Comparison of ENCODE assay signal across 25 mouse cellular contexts in the genomic region with DNA sequence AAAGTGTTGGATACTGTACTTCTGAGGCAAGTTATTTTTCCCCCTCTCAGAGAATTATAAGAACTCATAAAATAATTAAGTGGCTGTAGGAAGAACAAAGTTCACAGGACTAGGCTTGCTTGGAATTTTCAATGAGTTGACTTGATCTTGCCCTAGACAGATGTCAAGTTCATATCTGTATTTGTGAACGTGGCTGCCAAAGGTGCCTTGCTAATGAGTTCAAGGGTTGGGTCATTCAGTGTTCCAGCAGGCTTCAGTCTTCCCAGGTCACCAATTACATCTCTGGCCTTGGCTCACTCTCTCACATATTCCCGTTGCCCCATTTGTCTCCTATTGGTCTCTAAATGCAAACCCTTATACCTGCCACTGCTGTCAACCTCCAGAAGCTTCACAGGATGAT.
DNase-seq lines count a peak whose midpoint lies in the region; ATAC-seq and TF ChIP-seq lines count a peak whose summit lies in the region.
"Had no signal": no experiment of that assay in that cellular context is flagged by ENCODE, and none has a peak within 500 bp of the region (broad histone marks: within the 10 kb centered on the region; RNA-seq: fewer than 3 reads in every experiment).

No protein-coding gene starts in this region.

- H3K9me3 ChIP-seq in kidney, embryonic 15.5 days (replicated peaks), result no peaks in the 10 kb centered on the region
- no peaks in the 10 kb centered on the region for H3K9me3 ChIP-seq in intestine, embryonic 15.5 days
- no peaks in the 10 kb centered on the region for H3K9me3 ChIP-seq in intestine, embryonic 16.5 days (ENCODE audit: control insufficient read depth, low read length)
- H3K9me3 ChIP-seq: forebrain, embryonic 10.5 days; forebrain, embryonic 13.5 days; hindbrain, embryonic 10.5 days; hindbrain, embryonic 13.5 days had no signal

- WGBS in kidney, adult 2 months, result 20% methylated on average over 2 of the region's 2 CpGs
- 57% methylated on average over 2 of the region's 2 CpGs for WGBS in kidney, embryonic 15.5 days
- 41% methylated on average over 2 of the region's 2 CpGs for WGBS in intestine, embryonic 15.5 days
- 51% methylated on average over 2 of the region's 2 CpGs for WGBS in intestine, embryonic 16.5 days

- H3K9ac ChIP-seq in kidney, embryonic 15.5 days, result no peak overlapping the region
- H3K9ac ChIP-seq in intestine, embryonic 15.5 days, result no peak overlapping the region
- H3K9ac ChIP-seq in intestine, embryonic 16.5 days (ENCODE audit: low read depth, low read length), result no peak overlapping the region
- H3K9ac ChIP-seq: forebrain, embryonic 13.5 days; hindbrain, embryonic 13.5 days had no signal

- no peak overlapping the region for H3K4me2 ChIP-seq in kidney, embryonic 15.5 days
- H3K4me2 ChIP-seq in intestine, embryonic 15.5 days (replicated peaks), result no peak overlapping the region
- H3K4me2 ChIP-seq in intestine, embryonic 16.5 days (ENCODE audit: low read depth, low read length), result no peak overlapping the region
- H3K4me2 ChIP-seq: forebrain, embryonic 13.5 days; heart, embryonic 11.5 days; hindbrain, embryonic 13.5 days had no signal

- H3K27me3 ChIP-seq in kidney, adult 2 months (replicated peaks; ENCODE audit: control insufficient read depth, insufficient read depth, low read length), result no peaks in the 10 kb centered on the region
- no peaks in the 10 kb centered on the region for H3K27me3 ChIP-seq in kidney, embryonic 15.5 days
- H3K27me3 ChIP-seq in intestine, embryonic 15.5 days (replicated peaks), result no peaks in the 10 kb centered on the region
- no peaks in the 10 kb centered on the region for H3K27me3 ChIP-seq in intestine, embryonic 16.5 days (replicated peaks; ENCODE audit: control insufficient read depth, insufficient read depth, low read length)
- H3K27me3 ChIP-seq: forebrain, embryonic 13.5 days; hindbrain, embryonic 13.5 days had no signal

- H3K4me3 ChIP-seq in kidney, adult 2 months (ENCODE audit: insufficient read depth, low read depth, low read length), result no peak overlapping the region
- no peak overlapping the region for H3K4me3 ChIP-seq in kidney, embryonic 15.5 days (replicated peaks)
- no peak overlapping the region for H3K4me3 ChIP-seq in intestine, embryonic 15.5 days (replicated peaks)
- H3K4me3 ChIP-seq in intestine, embryonic 16.5 days (ENCODE audit: low read length), result no peak overlapping the region
- H3K4me3 ChIP-seq: forebrain, embryonic 10.5 days; forebrain, embryonic 13.5 days; hindbrain, embryonic 10.5 days; hindbrain, embryonic 13.5 days had no signal

- no peak for ATAC-seq in kidney, embryonic 15.5 days (replicated peaks; ENCODE audit: low FRiP score)
- ATAC-seq in intestine, embryonic 15.5 days, result peak; percentile 82
- peak; percentile 90 for ATAC-seq in intestine, embryonic 16.5 days
- ATAC-seq: CD4-positive, CD25-positive, alpha-beta regulatory T cell, adult 4 months; forebrain, embryonic 13.5 days; forebrain, embryonic 16.5 days had no signal

- peak; percentile 54 for DNase-seq in kidney, adult 2 months
- DNase-seq in kidney, postnatal 4 days, result no peak
- DNase-seq in kidney, postnatal 14 days, result peak; percentile 7
- no peak for DNase-seq in embryo, embryonic 9.5 days (ENCODE audit: extremely low spot score)
- DNase-seq in thymus, postnatal 0 days (ENCODE audit: low spot score), result no peak
- DNase-seq: adrenal gland, adult 2 months; adrenal gland, postnatal 14 days; cerebellum, adult 11-12 months; cerebellum, adult 8-10 months; cerebellum, postnatal 10 days; cerebellum, postnatal 36 days; embryo, embryonic 11 days; gastrocnemius, postnatal 10 days; gastrocnemius, postnatal 36 days; heart, postnatal 36 days had no signal

- no peak for TF ChIP-seq CTCF in kidney, adult 2 months (conservative IDR thresholded peaks at IDR 0.05; ENCODE audit: insufficient read depth, insufficient read length, low read depth, low read length)

- H3K27ac ChIP-seq in kidney, adult 2 months (ENCODE audit: insufficient read depth, low read depth, low read length), result no peak overlapping the region
- no peak overlapping the region for H3K27ac ChIP-seq in kidney, embryonic 15.5 days
- no peak overlapping the region for H3K27ac ChIP-seq in intestine, embryonic 15.5 days
- H3K27ac ChIP-seq in intestine, embryonic 16.5 days (ENCODE audit: low read length), result no peak overlapping the region
- H3K27ac ChIP-seq: forebrain, embryonic 10.5 days; forebrain, embryonic 13.5 days; hindbrain, embryonic 10.5 days; hindbrain, embryonic 13.5 days had no signal

- no peaks in the 10 kb centered on the region for H3K36me3 ChIP-seq in kidney, adult 2 months (ENCODE audit: control insufficient read depth, insufficient read depth, low read length)
- no peaks in the 10 kb centered on the region for H3K36me3 ChIP-seq in kidney, embryonic 15.5 days
- no peaks in the 10 kb centered on the region for H3K36me3 ChIP-seq in intestine, embryonic 15.5 days
- no peaks in the 10 kb centered on the region for H3K36me3 ChIP-seq in intestine, embryonic 16.5 days (ENCODE audit: control insufficient read depth, insufficient read depth, low read length)
- H3K36me3 ChIP-seq: forebrain, embryonic 10.5 days had no signal

- peaks cover 6% of the 10 kb centered on the region; the same call in 1 of the 2 replicates for H3K4me1 ChIP-seq in kidney, adult 2 months (ENCODE audit: control insufficient read depth, insufficient read depth, low read length)
- H3K4me1 ChIP-seq in kidney, embryonic 15.5 days, result no peaks in the 10 kb centered on the region
- no peaks in the 10 kb centered on the region for H3K4me1 ChIP-seq in intestine, embryonic 15.5 days (replicated peaks)
- no peaks in the 10 kb centered on the region for H3K4me1 ChIP-seq in intestine, embryonic 16.5 days (ENCODE audit: control insufficient read depth, insufficient read depth, low read length)

- TF ChIP-seq POLR2A in kidney, adult 2 months (IDR thresholded peaks at IDR 0.05; ENCODE audit: low read depth, low read length), result no peak

Comparison
In these comparisons a context has a peak if more than half of its experiments do, and no peak if none do; other contexts are left out.
1. DNase-seq: peak in kidney, adult 2 months (single experiment) and kidney, postnatal 14 days (single experiment); none in kidney, postnatal 4 days (0 of 2), embryo, embryonic 9.5 days (single experiment) and thymus, postnatal 0 days (single experiment).